Mouse (Mus musculus) hindbrain, embryonic 14.5 days (tissue): ENCODE measurements around the gene Vav2. TPM values are rescaled to one million over a fixed set of nuclear protein-coding genes. Genes with fewer than 3 reads are reported as not detected.

Experiments
- ATAC-seq: fragments of 200-750 bp; cut with Nextera tagmentation; 2 replicates; pipeline ENCODE4 v1.8.0; 2017; ENCODE audit warnings: moderate number of reproducible peaks, mild to moderate bottlenecking, moderate TSS enrichment, moderate library complexity; ENCODE audit not compliant: low FRiP score
- DNase-seq: peaks from one replicate; pipeline ENCODE4 v3.0.0-alpha.2; 2015; ENCODE audit warnings: low spot score
- H3K27ac ChIP-seq: fragments of 300-500 bp; sonication (generic); 2 replicates; pipeline ENCODE4 v1.5.1; 2014; ENCODE audit warnings: mild to moderate bottlenecking, moderate library complexity
- H3K27me3 ChIP-seq: fragments of 300-500 bp; sonication (generic); 2 replicates; pipeline ENCODE4 v1.6.1; 2014; ENCODE audit warnings: mild to moderate bottlenecking, low read length, mixed read lengths; ENCODE audit not compliant: control insufficient read depth, insufficient read depth
- H3K36me3 ChIP-seq: fragments of 300-500 bp; sonication (generic); replicated peaks from 2 replicates; pipeline ENCODE4 v1.6.1; 2014; ENCODE audit not compliant: control insufficient read depth, insufficient read depth
- H3K4me1 ChIP-seq: fragments of 300-500 bp; sonication (generic); replicated peaks from 2 replicates; pipeline ENCODE4 v1.6.1; 2014; ENCODE audit warnings: antibody characterized with exemption, low read length, mixed read lengths; ENCODE audit not compliant: control insufficient read depth, insufficient read depth
- H3K4me2 ChIP-seq: fragments of 300-500 bp; sonication (generic); replicated peaks from 2 replicates; pipeline ENCODE4 v1.6.1; 2014; ENCODE audit warnings: mild to moderate bottlenecking, moderate library complexity
- H3K4me3 ChIP-seq: fragments of 300-500 bp; sonication (generic); replicated peaks from 2 replicates; pipeline ENCODE4 v1.5.1; 2014; ENCODE audit warnings: mild to moderate bottlenecking, low read length
- H3K9ac ChIP-seq: fragments of 300-500 bp; sonication (generic); 2 replicates; pipeline ENCODE4 v1.6.1; 2014
- H3K9me3 ChIP-seq: fragments of 300-500 bp; sonication (generic); 2 replicates; pipeline ENCODE4 v1.6.1; 2016; ENCODE audit warnings: low read length; ENCODE audit not compliant: control insufficient read depth
- WGBS: fragments of 180-500 bp; shearing (Covaris S2); extraction: QIAGEN DNeasy Blood & Tissue Kit; methylation state at CpG from one replicate; pipeline ENCODE4 v1.1.7; 2014; 5-methylcytosine and 5-hydroxymethylcytosine counted together
- polyA plus RNA-seq: library from polyadenylated mRNA; unstranded; fragments of >200 nt; fragmentation: Nextera tagmentation; extraction: Ambion mirVana; gene quantifications from 2 replicates; pipeline ENCODE4 v1.2.1, GENCODE M21; 2014

The Vav2 gene
- polyA plus RNA-seq, 1 experiment from 2014 or later: 16.0 TPM

- H3K27me3 ChIP-seq: no peaks in the 10 kb centered on the region
- 24% methylated on average over 4 of the region's 4 CpGs for WGBS
- no peaks in the 10 kb centered on the region for H3K36me3 ChIP-seq
- H3K4me2 ChIP-seq: no peak overlapping the region
- no peak overlapping the region for H3K4me3 ChIP-seq
- ATAC-seq (no peak), DNase-seq (peak; percentile 68)
- no peaks in the 10 kb centered on the region for H3K4me1 ChIP-seq
- no peak overlapping the region for H3K27ac ChIP-seq
- H3K9ac ChIP-seq: no peak overlapping the region
- H3K9me3 ChIP-seq: no peaks in the 10 kb centered on the region
Observed at GRCm38 (mm10) chr2:27237342-27237741, 189.5 kb downstream of the Vav2 start.

GRCm38 (mm10) chr2:27235729-27236128, 191.1 kb downstream of the Vav2 start:
- Histone ChIP-seq H3K4me1 (no peaks in the 10 kb centered on the region), H3K27me3 (no peaks in the 10 kb centered on the region), H3K4me2 (no peak overlapping the region), H3K4me3 (no peak overlapping the region), H3K27ac (no peak overlapping the region), H3K9ac (no peak overlapping the region), H3K9me3 (no peaks in the 10 kb centered on the region), H3K36me3 (no peaks in the 10 kb centered on the region)
- ATAC-seq: no peak
- WGBS: 32% methylated on average over 3 of the region's 3 CpGs
- peak; percentile 84 for DNase-seq

- no peaks in the 10 kb centered on the region for H3K27me3 ChIP-seq
- no peak for ATAC-seq
- no peak for DNase-seq
- no peaks in the 10 kb centered on the region for H3K36me3 ChIP-seq
- no peak overlapping the region for H3K27ac ChIP-seq
- H3K4me3 ChIP-seq: no peak overlapping the region
- no peaks in the 10 kb centered on the region for H3K4me1 ChIP-seq
- no peak overlapping the region for H3K4me2 ChIP-seq
- no peak overlapping the region for H3K9ac ChIP-seq
- WGBS: 29% methylated on average over 7 of the region's 7 CpGs
- no peaks in the 10 kb centered on the region for H3K9me3 ChIP-seq
Observed at GRCm38 (mm10) chr2:27232376-27232775, 194.5 kb downstream of the Vav2 start.

GRCm38 (mm10) chr2:27229481-27230105, 197.2 kb downstream of the Vav2 start:
- Histone ChIP-seq H3K4me1 (no peaks in the 10 kb centered on the region), H3K4me2 (no peak overlapping the region), H3K9me3 (no peaks in the 10 kb centered on the region), H3K27me3 (no peaks in the 10 kb centered on the region), H3K9ac (no peak overlapping the region), H3K4me3 (no peak overlapping the region), H3K27ac (no peak overlapping the region), H3K36me3 (no peaks in the 10 kb centered on the region)
- 80% methylated on average over 2 of the region's 2 CpGs for WGBS
- ATAC-seq (no peak), DNase-seq (no peak)

- Histone ChIP-seq H3K9me3 (no peaks in the 10 kb centered on the region), H3K36me3 (no peaks in the 10 kb centered on the region), H3K4me3 (no peak overlapping the region), H3K9ac (no peak overlapping the region), H3K4me1 (no peaks in the 10 kb centered on the region), H3K4me2 (no peak overlapping the region), H3K27ac (no peak overlapping the region), H3K27me3 (no peaks in the 10 kb centered on the region)
- WGBS: 85% methylated on average over 5 of the region's 5 CpGs
- ATAC-seq (no peak), DNase-seq (no peak)
Observed at GRCm38 (mm10) chr2:27228809-27229480, 197.9 kb downstream of the Vav2 start.

GRCm38 (mm10) chr2:27226572-27226971, 200.3 kb downstream of the Vav2 start:
- no peak for ATAC-seq
- no peaks in the 10 kb centered on the region for H3K27me3 ChIP-seq
- 64% methylated on average over 7 of the region's 7 CpGs for WGBS
- H3K36me3 ChIP-seq: no peaks in the 10 kb centered on the region
- no peak overlapping the region for H3K4me2 ChIP-seq
- H3K27ac ChIP-seq: no peak overlapping the region
- no peak overlapping the region for H3K9ac ChIP-seq
- H3K4me1 ChIP-seq: no peaks in the 10 kb centered on the region
- no peaks in the 10 kb centered on the region for H3K9me3 ChIP-seq
- no peak for DNase-seq
- H3K4me3 ChIP-seq: no peak overlapping the region

GRCm38 (mm10) chr2:27223012-27223421, 203.8 kb downstream of the Vav2 start:
- no peaks in the 10 kb centered on the region for H3K9me3 ChIP-seq
- H3K4me2 ChIP-seq: no peak overlapping the region
- H3K9ac ChIP-seq: no peak overlapping the region
- no peak for DNase-seq
- no peaks in the 10 kb centered on the region for H3K4me1 ChIP-seq
- H3K27ac ChIP-seq: no peak overlapping the region
- H3K36me3 ChIP-seq: no peaks in the 10 kb centered on the region
- 75% methylated on average over 7 of the region's 7 CpGs for WGBS
- H3K27me3 ChIP-seq: no peaks in the 10 kb centered on the region
- no peak overlapping the region for H3K4me3 ChIP-seq
- no peak for ATAC-seq

- Histone ChIP-seq H3K9me3 (no peaks in the 10 kb centered on the region), H3K27ac (no peak overlapping the region), H3K4me3 (no peak overlapping the region), H3K9ac (no peak overlapping the region), H3K4me2 (no peak overlapping the region), H3K27me3 (no peaks in the 10 kb centered on the region), H3K36me3 (no peaks in the 10 kb centered on the region), H3K4me1 (no peaks in the 10 kb centered on the region)
- WGBS: 88% methylated on average over 8 of the region's 8 CpGs
- DNase-seq (no peak), ATAC-seq (no peak)
Observed at GRCm38 (mm10) chr2:27218569-27218968, 208.3 kb downstream of the Vav2 start.

- Histone ChIP-seq H3K36me3 (no peaks in the 10 kb centered on the region), H3K4me3 (no peak overlapping the region), H3K4me1 (no peaks in the 10 kb centered on the region), H3K27me3 (no peaks in the 10 kb centered on the region), H3K9me3 (no peaks in the 10 kb centered on the region), H3K9ac (no peak overlapping the region), H3K4me2 (no peak overlapping the region), H3K27ac (no peak overlapping the region)
- ATAC-seq (no peak), DNase-seq (no peak)
- 85% methylated on average over 2 of the region's 2 CpGs for WGBS
Observed at GRCm38 (mm10) chr2:27218121-27218544, 208.7 kb downstream of the Vav2 start.
